Mouse (Mus musculus) embryo, embryonic 11.5 days (tissue): ENCODE measurements around the gene Itgb6.

ENCODE experiments used
- DNase-seq: peaks from one replicate; pipeline ENCODE4 v3.0.0-alpha.2; 2012; ENCODE audit warnings: low read depth, low spot score

The Itgb6 gene

DNA sequence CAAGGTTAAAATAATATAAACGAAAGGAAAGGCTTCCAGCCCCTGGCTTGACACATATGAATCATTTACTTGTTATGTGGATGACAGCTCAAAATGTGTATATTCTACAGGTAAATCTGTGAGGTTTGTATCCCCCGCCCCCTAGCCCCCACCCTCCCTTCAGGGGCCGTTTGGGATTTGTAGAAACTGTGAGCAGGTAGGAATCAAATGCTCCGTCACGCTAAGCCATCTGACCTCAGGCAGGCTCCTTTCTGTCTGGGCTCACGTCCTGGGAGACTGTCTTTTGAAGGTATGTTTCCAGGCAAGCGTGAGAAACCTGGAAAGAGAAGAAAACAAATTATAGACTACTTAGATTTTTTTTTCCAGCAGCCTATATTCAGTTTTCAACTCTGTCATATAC lies 48.0 kb downstream of the Itgb6 start:
- no peak for DNase-seq

DNA sequence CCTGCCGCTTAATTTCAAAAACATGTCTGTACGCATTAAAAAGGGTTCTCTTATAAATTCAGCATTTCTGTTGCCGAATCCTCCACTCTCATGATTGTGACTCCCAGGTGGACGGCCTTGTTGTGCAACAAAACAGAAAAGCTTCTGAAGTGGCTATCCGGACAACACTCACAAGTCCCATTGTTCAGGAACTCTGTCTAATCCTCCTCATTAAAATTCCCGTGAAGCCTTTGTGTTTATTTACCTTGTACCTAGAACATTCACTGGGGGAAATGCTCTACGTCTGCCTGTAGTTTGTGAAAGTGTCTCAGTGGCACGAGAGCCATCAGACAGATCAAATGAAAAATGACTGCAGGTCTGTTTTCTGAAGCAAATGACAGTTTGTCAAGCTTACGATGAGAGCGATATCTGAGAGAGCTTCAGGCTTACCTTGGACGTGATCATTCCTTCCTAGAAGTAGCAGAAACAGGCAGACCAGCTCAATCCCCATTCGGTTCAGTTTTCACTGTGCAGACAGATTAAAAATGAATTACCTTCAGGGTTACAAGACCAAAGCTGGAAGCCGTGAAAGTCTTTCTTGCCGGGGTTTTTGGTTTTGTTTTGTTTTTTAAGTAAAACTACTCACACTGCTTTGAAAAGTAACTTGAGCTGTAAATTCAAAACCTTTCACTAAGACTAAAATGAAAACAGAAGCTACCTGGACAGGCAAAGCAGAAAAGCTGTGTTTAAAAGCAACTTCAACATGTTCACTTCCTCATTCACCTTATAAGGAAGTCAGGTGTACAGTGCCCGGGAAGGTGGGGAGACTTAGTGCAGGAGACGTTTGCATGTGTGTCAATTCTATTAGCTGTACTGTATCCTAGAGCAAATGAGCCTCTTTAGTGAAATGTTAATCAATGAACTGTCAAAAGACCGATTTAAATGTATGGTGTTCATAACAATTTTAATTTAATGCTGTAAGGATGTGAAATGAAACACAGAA lies 49.2 kb downstream of the Itgb6 start:
- no peak for DNase-seq

GRCm38 (mm10) chr2:60671215-60671614 lies 51.2 kb downstream of the Itgb6 start:
- no peak for DNase-seq

- DNase-seq = no peak
These were observed 59.4 kb downstream of the Itgb6 start for GRCm38 (mm10) chr2:60663071-60663470.

- no peak for DNase-seq
These were observed 62.5 kb downstream of the Itgb6 start for GRCm38 (mm10) chr2:60659993-60660392.

- DNase-seq = no peak
These were observed 63.5 kb downstream of the Itgb6 start for GRCm38 (mm10) chr2:60658992-60659391.

- DNase-seq = no peak
These were observed 67.6 kb downstream of the Itgb6 start for GRCm38 (mm10) chr2:60654828-60655227.

DNA sequence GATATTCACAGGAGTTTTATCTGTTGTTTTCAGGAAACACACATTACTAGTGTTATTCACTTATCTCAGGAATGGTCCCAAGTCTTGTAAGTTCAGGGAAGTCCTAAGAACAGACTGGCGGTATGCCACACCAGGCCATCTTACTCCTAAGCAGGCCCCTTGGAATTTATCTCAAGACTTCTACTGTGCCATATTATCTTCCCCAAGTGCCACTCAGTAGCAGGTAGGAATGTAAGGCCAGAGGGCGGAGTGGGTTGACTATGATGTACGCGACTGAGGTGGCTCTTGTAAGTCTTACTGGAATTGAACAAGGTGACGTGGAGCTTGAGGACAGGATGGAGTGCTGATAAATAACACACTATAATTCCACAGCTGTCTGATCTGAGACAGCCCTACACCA lies 72.3 kb downstream of the Itgb6 start:
- no peak for DNase-seq

- no peak for DNase-seq
These were observed 74.8 kb downstream of the Itgb6 start for GRCm38 (mm10) chr2:60647650-60648049.

DNA sequence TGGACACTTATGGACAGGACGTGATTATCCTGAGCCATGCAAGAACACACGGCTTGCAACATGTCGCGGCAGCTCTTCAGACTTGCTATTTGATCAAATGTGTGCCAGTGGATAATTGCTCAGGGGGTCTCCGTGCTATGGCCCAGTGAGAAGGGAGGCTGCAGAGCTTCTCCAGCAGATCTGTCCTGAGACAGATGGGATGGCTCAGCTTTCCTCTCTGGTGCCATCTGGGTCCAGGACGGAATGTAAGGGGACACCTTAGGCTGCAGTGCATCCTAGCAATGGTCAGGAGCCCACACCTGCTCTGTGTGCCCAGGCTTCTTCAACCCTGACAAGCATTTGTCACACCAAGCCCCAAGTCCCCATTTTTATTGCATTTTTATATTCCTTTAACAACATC lies 75.9 kb downstream of the Itgb6 start:
- DNase-seq = no peak

GRCm38 (mm10) chr2:60643406-60643805 lies 79.0 kb downstream of the Itgb6 start:
- no peak for DNase-seq

DNA sequence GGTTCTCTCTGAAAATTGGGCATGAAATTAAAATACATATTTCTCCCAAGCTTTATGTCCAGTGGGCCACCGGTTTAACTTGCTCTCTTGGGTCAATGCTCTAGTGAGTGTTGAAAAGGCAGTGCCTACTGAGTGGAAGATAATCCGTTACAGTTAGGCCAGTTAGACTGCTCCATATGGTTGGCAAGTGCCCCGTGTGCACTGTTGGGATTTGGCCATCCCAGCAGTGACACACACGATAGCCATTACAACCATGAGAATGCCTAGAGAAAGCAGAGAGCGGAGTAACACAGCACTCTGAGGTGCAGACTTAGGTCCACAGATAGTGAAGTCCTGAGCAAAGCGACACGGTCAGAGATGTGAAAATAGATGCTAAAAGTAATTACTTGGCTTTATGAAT lies 79.8 kb downstream of the Itgb6 start:
- DNase-seq = no peak

GRCm38 (mm10) chr2:60640342-60640672 lies 82.1 kb downstream of the Itgb6 start:
- DNase-seq = no peak

- no peak for DNase-seq
These were observed 82.7 kb downstream of the Itgb6 start for GRCm38 (mm10) chr2:60639617-60640341.

DNA sequence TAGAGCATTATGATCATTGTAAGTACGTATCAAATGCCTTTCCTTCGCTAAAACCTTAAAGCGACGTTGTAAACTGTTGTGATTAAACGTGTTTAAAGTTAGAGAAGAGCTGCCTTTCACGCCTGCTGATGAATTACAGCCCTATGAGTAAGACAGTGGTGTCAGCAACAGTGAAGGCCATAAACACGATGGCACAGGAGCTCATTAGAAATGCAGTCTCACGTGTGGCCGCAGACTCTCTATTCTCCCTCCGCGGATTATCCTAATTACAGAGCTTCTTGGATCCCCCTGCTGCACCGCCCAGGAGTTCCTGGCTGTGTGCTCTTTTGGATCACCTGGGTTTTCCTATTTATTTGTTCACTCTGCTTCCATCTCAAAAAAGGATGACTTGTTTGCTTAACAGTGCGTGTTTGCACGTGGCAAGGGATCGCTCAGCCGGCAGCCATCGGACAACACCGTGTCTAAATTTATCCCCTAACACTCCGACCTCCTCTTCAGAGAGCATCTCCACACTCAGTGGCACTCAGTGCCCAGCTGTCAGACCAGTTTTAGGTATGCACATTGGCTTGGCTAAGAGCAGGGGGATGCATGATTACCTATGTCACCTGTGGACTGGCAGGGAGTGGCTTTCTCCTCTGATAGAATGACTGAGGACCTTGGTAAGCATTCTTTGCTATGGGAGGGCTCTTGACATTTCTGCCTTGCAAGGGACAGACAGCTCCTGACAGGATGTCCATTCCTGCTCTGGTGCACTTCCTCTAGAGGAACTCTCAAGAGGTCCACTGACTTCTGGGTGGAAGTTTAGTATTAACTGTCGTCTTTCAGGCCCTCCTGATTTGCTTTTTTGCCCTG lies 85.3 kb downstream of the Itgb6 start:
- DNase-seq = no peak

GRCm38 (mm10) chr2:60636481-60636880 lies 86.0 kb downstream of the Itgb6 start:
- DNase-seq = no peak

DNA sequence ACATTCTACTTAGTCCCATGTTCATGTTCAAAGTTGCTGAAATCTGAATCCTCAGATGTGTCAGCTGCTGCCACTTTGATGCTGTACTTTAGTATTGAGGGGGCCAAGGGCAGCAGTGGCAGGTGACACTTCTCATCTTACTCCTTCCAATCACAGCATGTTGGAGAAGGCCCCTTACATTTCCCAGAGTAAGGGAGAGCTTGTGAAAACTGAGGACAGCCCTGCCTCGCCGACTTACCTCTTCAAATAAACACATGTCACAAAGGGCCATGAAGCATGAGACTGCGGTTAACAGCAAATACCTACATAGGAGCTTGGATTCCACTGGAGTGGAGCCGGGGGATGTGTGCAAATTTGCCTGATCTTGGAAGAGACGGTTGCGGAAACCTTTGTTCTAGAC lies 86.4 kb downstream of the Itgb6 start:
- DNase-seq = no peak

DNA sequence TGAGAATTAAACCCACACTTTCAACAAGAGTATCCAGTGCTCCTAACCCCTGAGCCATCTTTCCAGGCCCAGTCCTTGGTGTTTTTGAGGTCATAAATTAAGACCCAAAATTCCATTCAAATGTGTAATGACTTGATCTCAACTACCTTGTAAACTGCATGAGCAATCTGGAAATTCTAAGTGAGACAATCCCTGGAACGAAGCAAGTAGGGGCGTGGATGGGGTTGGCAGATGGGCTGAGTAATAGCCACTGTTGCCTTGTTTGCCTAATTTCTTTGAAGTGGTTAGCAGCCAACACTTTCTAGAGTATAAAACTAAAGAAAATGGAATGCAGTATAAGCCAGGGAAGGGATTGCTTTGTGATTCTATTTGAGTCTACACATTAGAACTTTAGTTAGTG lies 89.7 kb downstream of the Itgb6 start:
- DNase-seq = no peak

DNA sequence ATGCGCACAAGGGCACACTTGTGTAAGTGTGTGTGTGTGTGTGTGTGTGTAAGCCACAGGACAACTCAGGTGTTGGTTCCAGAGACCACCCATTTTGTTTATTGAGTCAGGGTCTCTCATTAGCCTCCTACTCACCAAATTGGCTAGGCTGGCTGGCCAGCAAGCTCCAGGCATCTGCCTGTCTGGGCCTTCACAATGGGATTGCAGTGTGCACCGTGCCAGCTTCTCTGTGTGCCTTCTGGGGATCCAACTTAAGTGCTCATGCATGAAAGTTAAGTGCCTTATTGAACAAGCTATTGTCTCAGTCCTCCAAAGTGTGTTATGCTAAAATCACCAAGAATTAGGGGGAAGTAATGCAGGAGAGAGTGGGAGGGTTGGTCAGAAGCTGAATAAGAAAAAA lies 92.1 kb downstream of the Itgb6 start:
- no peak for DNase-seq

DNA sequence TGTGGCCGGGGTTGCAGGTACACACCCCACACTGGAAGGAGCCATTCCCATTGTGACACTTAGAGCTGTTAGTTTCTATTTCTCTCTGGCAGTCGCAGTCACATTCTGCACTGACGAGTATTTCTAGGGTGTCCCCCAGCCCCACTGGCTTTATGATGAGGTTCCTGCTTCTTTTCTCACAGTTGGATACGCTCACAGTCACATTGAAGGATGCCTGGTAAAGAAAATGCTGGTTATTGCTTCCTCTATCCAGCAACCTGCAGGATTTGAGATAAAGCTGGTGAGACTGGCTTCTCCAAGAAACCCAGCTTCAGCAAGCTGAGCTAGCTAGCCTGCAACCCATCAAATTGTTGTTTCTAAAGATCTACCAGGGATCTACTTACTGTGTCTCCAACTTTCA lies 94.5 kb downstream of the Itgb6 start:
- no peak for DNase-seq

GRCm38 (mm10) chr2:60627515-60627914 lies 94.9 kb downstream of the Itgb6 start:
- no peak for DNase-seq

DNA sequence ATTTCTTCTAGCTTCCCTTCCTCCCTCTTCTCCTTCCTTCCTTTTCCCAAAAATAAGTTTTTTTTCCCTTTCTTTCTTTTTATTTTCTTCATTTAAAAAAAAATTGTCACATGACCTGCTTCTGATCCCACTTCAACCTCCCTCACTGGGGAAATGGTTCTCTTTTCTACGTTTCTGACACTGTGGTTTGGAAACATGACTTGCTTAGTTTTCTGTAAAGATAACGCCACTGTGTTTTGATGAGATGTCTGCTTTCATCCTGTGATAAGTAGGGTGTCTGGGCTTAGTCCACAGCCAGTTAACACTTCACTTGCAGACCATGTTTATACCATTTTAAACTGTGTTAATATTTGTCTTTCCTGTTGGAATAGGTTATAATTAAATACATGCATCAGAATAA lies 96.7 kb downstream of the Itgb6 start:
- DNase-seq = no peak
